Mouse (Mus musculus): ENCODE results near the gene Lap3. TPM values are rescaled to one million over a fixed set of nuclear protein-coding genes. Genes with fewer than 3 reads are reported as not detected.

Gene Lap3
- polyA plus RNA-seq (2015; fragmentation: Nextera tagmentation; extraction: Ambion mirVana), result 62.5 and 63.9 TPM in 2 replicates

- under 1% methylated on average over 78 of the region's 78 CpGs for WGBS
- peaks cover 5% of the 10 kb centered on the region; the same call in 1 of the 2 replicates for H3K36me3 ChIP-seq
- peak within 1 kb of the TSS; percentile 81 for H3K9ac ChIP-seq
- H3K4me1 ChIP-seq (replicated peaks), result peaks cover 14% of the 10 kb centered on the region
- H3K27me3 ChIP-seq, result peaks cover 9% of the 10 kb centered on the region; the same call in 1 of the 2 replicates
- H3K4me2 ChIP-seq, result peak within 1 kb of the TSS; percentile 88
- H3K9me3 ChIP-seq (replicated peaks), result no peaks in the 10 kb centered on the region
- H3K4me3 ChIP-seq, result peak within 1 kb of the TSS; percentile 89
- H3K27ac ChIP-seq, result peak within 1 kb of the TSS; percentile 84
- peak; percentile 95 for ATAC-seq (replicated peaks; ENCODE audit: insufficient number of reproducible peaks, insufficient read depth, low FRiP score, low read depth)
These were observed at the start of gene Lap3 for GRCm38 (mm10) chr5:45493191-45494092. Gene Lap3 (plus strand): TSS chr5:45493374.

- no peak overlapping the region for H3K9ac ChIP-seq
- H3K4me2 ChIP-seq, result no peak overlapping the region
- ATAC-seq (replicated peaks; ENCODE audit: insufficient number of reproducible peaks, insufficient read depth, low FRiP score, low read depth), result no peak
- H3K4me3 ChIP-seq, result no peak overlapping the region
- no peak overlapping the region for H3K27ac ChIP-seq
- no peaks in the 10 kb centered on the region for H3K9me3 ChIP-seq (replicated peaks)
- H3K4me1 ChIP-seq (replicated peaks), result peaks cover 9% of the 10 kb centered on the region
- peaks cover 16% of the 10 kb centered on the region; the same call in 1 of the 2 replicates for H3K36me3 ChIP-seq
- no peaks in the 10 kb centered on the region for H3K27me3 ChIP-seq
- 86% methylated on average over 8 of the region's 8 CpGs for WGBS
These were observed 48.9 kb upstream of the Lap3 start for GRCm38 (mm10) chr5:45444130-45444832.

- Histone ChIP-seq H3K36me3 (peaks cover under 1% of the 10 kb centered on the region; the same call in 1 of the 2 replicates), H3K9me3 (replicated peaks) (no peaks in the 10 kb centered on the region), H3K27ac (no peak overlapping the region), H3K9ac (no peak overlapping the region), H3K4me3 (peak overlapping the region; percentile 87; the same call in 1 of the 2 replicates), H3K27me3 (no peaks in the 10 kb centered on the region), H3K4me2 (peak overlapping the region; percentile 99), H3K4me1 (replicated peaks) (peaks cover 15% of the 10 kb centered on the region)
- WGBS, result 52% methylated on average over 5 of the region's 5 CpGs
- no peak for ATAC-seq (replicated peaks; ENCODE audit: insufficient number of reproducible peaks, insufficient read depth, low FRiP score, low read depth)
These were observed 44.5 kb upstream of the Lap3 start for GRCm38 (mm10) chr5:45448676-45449075.

GRCm38 (mm10) chr5:45449206-45449605 is 44.0 kb upstream of the Lap3 start:
- Histone ChIP-seq H3K9me3 (replicated peaks) (no peaks in the 10 kb centered on the region), H3K4me1 (replicated peaks) (peaks cover 15% of the 10 kb centered on the region), H3K27me3 (no peaks in the 10 kb centered on the region), H3K4me3 (peak overlapping the region; percentile 87), H3K9ac (peak overlapping the region; percentile 87), H3K27ac (peak overlapping the region; percentile 89; the same call in 1 of the 2 replicates), H3K36me3 (no peaks in the 10 kb centered on the region; the same call in 1 of the 2 replicates), H3K4me2 (peak overlapping the region; percentile 99)
- WGBS, result 2% methylated on average over 8 of the region's 8 CpGs
- no peak for ATAC-seq (replicated peaks; ENCODE audit: insufficient number of reproducible peaks, insufficient read depth, low FRiP score, low read depth)

- Histone ChIP-seq H3K4me1 (replicated peaks) (peaks cover 15% of the 10 kb centered on the region), H3K4me3 (peak within 1 kb of the TSS; percentile 87), H3K36me3 (no peaks in the 10 kb centered on the region), H3K9ac (peak within 1 kb of the TSS; percentile 87), H3K27ac (peak within 1 kb of the TSS; percentile 89), H3K27me3 (no peaks in the 10 kb centered on the region), H3K4me2 (peak within 1 kb of the TSS; percentile 99), H3K9me3 (replicated peaks) (no peaks in the 10 kb centered on the region)
- WGBS, result under 1% methylated on average over 70 of the region's 70 CpGs
- ATAC-seq (replicated peaks; ENCODE audit: insufficient number of reproducible peaks, insufficient read depth, low FRiP score, low read depth), result peak; percentile 99
These were observed 43.1 kb upstream of the Lap3 start, which contains the start of gene Qdpr for GRCm38 (mm10) chr5:45449831-45450716. Gene Qdpr (minus strand): TSS chr5:45450236.

- Histone ChIP-seq H3K27ac (no peak within 1 kb of the TSS), H3K4me3 (no peak within 1 kb of the TSS), H3K4me2 (no peak within 1 kb of the TSS), H3K27me3 (no peaks in the 10 kb centered on the region), H3K36me3 (no peaks in the 10 kb centered on the region), H3K9ac (no peak within 1 kb of the TSS), H3K4me1 (replicated peaks) (peaks cover 14% of the 10 kb centered on the region), H3K9me3 (replicated peaks) (no peaks in the 10 kb centered on the region)
- ATAC-seq (replicated peaks; ENCODE audit: insufficient number of reproducible peaks, insufficient read depth, low FRiP score, low read depth), result no peak
- WGBS, result 63% methylated on average over 6 of the region's 6 CpGs
These were observed 39.7 kb upstream of the Lap3 start, which contains the start of gene Clrn2 for GRCm38 (mm10) chr5:45453451-45453850. Gene Clrn2 (plus strand): TSS chr5:45453751.

- no peak overlapping the region for H3K4me3 ChIP-seq
- H3K27ac ChIP-seq, result no peak overlapping the region
- no peaks in the 10 kb centered on the region for H3K36me3 ChIP-seq
- H3K9me3 ChIP-seq (replicated peaks), result no peaks in the 10 kb centered on the region
- ATAC-seq (replicated peaks; ENCODE audit: insufficient number of reproducible peaks, insufficient read depth, low FRiP score, low read depth), result no peak
- H3K4me1 ChIP-seq (replicated peaks), result peaks cover 4% of the 10 kb centered on the region; the same call in 1 of the 2 replicates
- H3K4me2 ChIP-seq, result no peak overlapping the region
- no peak overlapping the region for H3K9ac ChIP-seq
- H3K27me3 ChIP-seq, result no peaks in the 10 kb centered on the region
- 34% methylated on average over 9 of the region's 9 CpGs for WGBS
These were observed 38.7 kb upstream of the Lap3 start for GRCm38 (mm10) chr5:45454456-45454855.

- H3K4me3 ChIP-seq, result no peak overlapping the region
- no peaks in the 10 kb centered on the region for H3K9me3 ChIP-seq (replicated peaks)
- H3K27ac ChIP-seq, result no peak overlapping the region
- H3K4me2 ChIP-seq, result no peak overlapping the region
- 0 out of 2 replicates have a peak, but pooled peaks cover 4% of the 10 kb centered on the region for H3K27me3 ChIP-seq
- ATAC-seq (replicated peaks; ENCODE audit: insufficient number of reproducible peaks, insufficient read depth, low FRiP score, low read depth), result no peak
- no peaks in the 10 kb centered on the region for H3K36me3 ChIP-seq
- H3K4me1 ChIP-seq (replicated peaks), result 0 out of 2 replicates have a peak, but pooled peaks cover 8% of the 10 kb centered on the region
- WGBS, result 23% methylated on average over 7 of the region's 7 CpGs
- no peak overlapping the region for H3K9ac ChIP-seq
These were observed 20.2 kb upstream of the Lap3 start for GRCm38 (mm10) chr5:45472880-45473450.

GRCm38 (mm10) chr5:45473521-45473920 is 19.7 kb upstream of the Lap3 start:
- Histone ChIP-seq H3K36me3 (no peaks in the 10 kb centered on the region), H3K9ac (no peak overlapping the region), H3K9me3 (replicated peaks) (no peaks in the 10 kb centered on the region), H3K4me1 (replicated peaks) (0 out of 2 replicates have a peak, but pooled peaks cover 8% of the 10 kb centered on the region), H3K4me3 (no peak overlapping the region), H3K27me3 (0 out of 2 replicates have a peak, but pooled peaks cover 4% of the 10 kb centered on the region), H3K4me2 (no peak overlapping the region), H3K27ac (no peak overlapping the region)
- WGBS, result 80% methylated on average over 1 of the region's 1 CpGs
- ATAC-seq (replicated peaks; ENCODE audit: insufficient number of reproducible peaks, insufficient read depth, low FRiP score, low read depth), result no peak

- Histone ChIP-seq H3K9me3 (replicated peaks) (no peaks in the 10 kb centered on the region), H3K27ac (no peak overlapping the region), H3K36me3 (no peaks in the 10 kb centered on the region), H3K4me3 (no peak overlapping the region), H3K4me2 (no peak overlapping the region), H3K27me3 (0 out of 2 replicates have a peak, but pooled peaks cover 4% of the 10 kb centered on the region), H3K9ac (no peak overlapping the region), H3K4me1 (replicated peaks) (0 out of 2 replicates have a peak, but pooled peaks cover 8% of the 10 kb centered on the region)
- no peak for ATAC-seq (replicated peaks; ENCODE audit: insufficient number of reproducible peaks, insufficient read depth, low FRiP score, low read depth)
- WGBS, result 26% methylated on average over 6 of the region's 6 CpGs
These were observed 19.0 kb upstream of the Lap3 start for GRCm38 (mm10) chr5:45474215-45474614.

All from heart, embryonic 15.5 days (tissue).